Mouse (Mus musculus) adrenal gland, postnatal 36 days (tissue): Measurements from ENCODE around the gene Lca5l. TPM values are rescaled to one million over a fixed set of nuclear protein-coding genes. Genes with fewer than 3 reads are reported as not detected.

Source experiments
- DNase-seq, 2 experiments: peaks; one replicate each; pipeline ENCODE4 v3.0.0; 2021; ENCODE audit warnings: mixed read lengths in 1 of 2
- total RNA-seq, 2 experiments: library from RNA; stranded (reverse); gene quantifications; 2 replicates each; pipeline ENCODE4 v1.2.3; 2021

Gene Lca5l
- total RNA-seq, 2 experiments from 2014 or later, result 1.3 to 1.5 TPM

- peak in 1 of 2 experiments; percentile 25 for DNase-seq
Observed at GRCm38 (mm10) chr16:96114729-96115128, 77.3 kb downstream of the Lca5l start.

- no peak for DNase-seq
Observed at GRCm38 (mm10) chr16:96112769-96113168, 79.3 kb downstream of the Lca5l start.

- DNase-seq, result no peak
Observed at GRCm38 (mm10) chr16:96110655-96111345, 81.3 kb downstream of the Lca5l start.

- no peak for DNase-seq
Observed at GRCm38 (mm10) chr16:96109673-96110072, 82.4 kb downstream of the Lca5l start.

Other genes starting within 250 kb of the Lca5l start
- 10 to 100 TPM; 30.0 to 38.4 TPM for gene Psmg1, start 201.3 kb downstream of the Lca5l start, total RNA-seq
- gene Brwd1, start 109.7 kb downstream of the Lca5l start, total RNA-seq, result 10 to 100 TPM; 67.7 to 76.0 TPM
- gene Hmgn1, start 64.5 kb downstream of the Lca5l start, total RNA-seq, result 100 to 1,000 TPM; 231 to 239 TPM
- 10 to 100 TPM; 29.2 to 39.2 TPM for gene Wrb, start 46.9 kb downstream of the Lca5l start, total RNA-seq
- 10 to 100 TPM; 32.6 to 34.1 TPM for gene Sh3bgr, start 8.2 kb upstream of the Lca5l start, total RNA-seq
- gene B3galt5, start 43.5 kb upstream of the Lca5l start, total RNA-seq, result under 1 TPM; 0.10 to 0.13 TPM